Mouse (Mus musculus) cortical plate, adult 2 months (tissue): ENCODE measurements at regions not wholly inside any gene's neighbourhood (a gene's known extent, or its start where the extent isn't known, plus 50 kb on each side); places are given as distances from the start of the nearest gene placed in this dataset.

Experiments used
- CTCF ChIP-seq: fragments of 200-500 bp; IDR thresholded peaks from 2 replicates; pipeline ENCODE4 v1.5.1; 2011; ENCODE audit warnings: mild to moderate bottlenecking, control low read depth, low read length; ENCODE audit not compliant: insufficient read depth; ENCODE audit errors: extremely low read depth
- POLR2A ChIP-seq: fragments of 200-500 bp; IDR thresholded peaks from 2 replicates; pipeline ENCODE4 v1.6.1; 2011; ENCODE audit warnings: mild to moderate bottlenecking, low read length, control low read depth; ENCODE audit not compliant: insufficient read depth; ENCODE audit errors: extremely low read depth

GRCm38 (mm10) chr5:125849722-125850121, 318.1 kb downstream of the Tmem132b start:
- TF ChIP-seq POLR2A, result no peak
- no peak for TF ChIP-seq CTCF
